Mouse (Mus musculus): ENCODE measurements around the gene Nop53.

- TF ChIP-seq EP300 (IDR thresholded peaks at IDR 0.05; ENCODE audit: insufficient read depth, low read depth, low read length) (no peak), CTCF (IDR thresholded peaks at IDR 0.05; ENCODE audit: low read depth, low read length) (no peak)
Measured at GRCm38 (mm10) chr7:15969674-15970073, 23.8 kb upstream of the Nop53 start.
